Mouse (Mus musculus) brain, embryonic 14.5 days (tissue): ENCODE results near the gene Jazf1.

ENCODE experiments used
- CTCF ChIP-seq: fragments of 200-500 bp; IDR thresholded peaks from 2 replicates; pipeline ENCODE4 v1.5.1; 2012; ENCODE audit warnings: inconsistent platforms, mild to moderate bottlenecking, moderate library complexity, borderline replicate concordance; ENCODE audit not compliant: insufficient read depth, insufficient read length; ENCODE audit errors: extremely low read depth
- POLR2A ChIP-seq: fragments of 200-500 bp; IDR thresholded peaks from 2 replicates; pipeline ENCODE4 v1.6.1; 2012; ENCODE audit warnings: mild to moderate bottlenecking, inconsistent platforms, borderline replicate concordance; ENCODE audit not compliant: poor library complexity, insufficient read depth, insufficient read length, severe bottlenecking; ENCODE audit errors: extremely low read depth

GRCm38 (mm10) chr6:52838691-52839090 is 229.7 kb downstream of the Jazf1 start:
- TF ChIP-seq CTCF (peak; percentile 91), POLR2A (no peak)
